Mouse (Mus musculus) natural killer cell, adult 2 months (primary cell): ENCODE measurements at regions not wholly inside any gene's neighbourhood (a gene's known extent, or its start where the extent isn't known, plus 50 kb on each side); places are given as distances from the start of the nearest gene placed in this dataset.

ENCODE experiments used
- DNase-seq, 2 experiments: peaks; one replicate each; pipeline ENCODE4 v3.0.0; 2022; ENCODE audit warnings: low spot score in 2 of 2

GRCm38 (mm10) chr11:117538732-117539131, 54.6 kb downstream of the Gm11733 start:
- no peak for DNase-seq

GRCm38 (mm10) chr11:117540609-117541008, 56.4 kb downstream of the Gm11733 start:
- no peak for DNase-seq

GRCm38 (mm10) chr11:117541205-117541884, 57.2 kb downstream of the Gm11733 start:
- no peak for DNase-seq

GRCm38 (mm10) chr11:117543191-117543590, 59.0 kb downstream of the Gm11733 start:
- no peak for DNase-seq

GRCm38 (mm10) chr11:117544507-117544906, 60.3 kb downstream of the Gm11733 start:
- DNase-seq, result no peak

GRCm38 (mm10) chr11:117544926-117545325, 60.8 kb downstream of the Gm11733 start:
- no peak for DNase-seq

GRCm38 (mm10) chr11:117551926-117552325, 67.8 kb downstream of the Gm11733 start:
- no peak for DNase-seq

- DNase-seq, result no peak
Measured at GRCm38 (mm10) chr11:117552430-117552969, 68.3 kb downstream of the Gm11733 start.

- DNase-seq, result no peak
Measured at GRCm38 (mm10) chr11:117554111-117554510, 69.9 kb downstream of the Gm11733 start.

GRCm38 (mm10) chr11:117557474-117558381, 73.6 kb downstream of the Gm11733 start:
- DNase-seq, result no peak

GRCm38 (mm10) chr11:117559839-117560238, 75.7 kb downstream of the Gm11733 start:
- no peak for DNase-seq

GRCm38 (mm10) chr11:117567961-117568605, 83.9 kb downstream of the Gm11733 start:
- DNase-seq, result no peak

GRCm38 (mm10) chr11:117568606-117568991, 84.4 kb downstream of the Gm11733 start:
- no peak for DNase-seq

- no peak for DNase-seq
Measured at GRCm38 (mm10) chr11:117569566-117570101, 84.5 kb upstream of the Tnrc6c start.

GRCm38 (mm10) chr11:117571858-117572257, 82.2 kb upstream of the Tnrc6c start:
- no peak for DNase-seq

- DNase-seq, result no peak
Measured at GRCm38 (mm10) chr11:117574721-117575120, 79.4 kb upstream of the Tnrc6c start.

- DNase-seq, result no peak
Measured at GRCm38 (mm10) chr11:117579121-117579520, 75.0 kb upstream of the Tnrc6c start.

GRCm38 (mm10) chr11:117579720-117580119, 74.4 kb upstream of the Tnrc6c start:
- no peak for DNase-seq

- no peak for DNase-seq
Measured at GRCm38 (mm10) chr11:117583478-117583877, 70.6 kb upstream of the Tnrc6c start.

GRCm38 (mm10) chr11:117585556-117585955, 68.5 kb upstream of the Tnrc6c start:
- DNase-seq, result no peak

GRCm38 (mm10) chr11:117586063-117586462, 68.0 kb upstream of the Tnrc6c start:
- DNase-seq, result no peak
